Mouse (Mus musculus): ENCODE data around the gene Rad51b.

Rad51b gene

DNA sequence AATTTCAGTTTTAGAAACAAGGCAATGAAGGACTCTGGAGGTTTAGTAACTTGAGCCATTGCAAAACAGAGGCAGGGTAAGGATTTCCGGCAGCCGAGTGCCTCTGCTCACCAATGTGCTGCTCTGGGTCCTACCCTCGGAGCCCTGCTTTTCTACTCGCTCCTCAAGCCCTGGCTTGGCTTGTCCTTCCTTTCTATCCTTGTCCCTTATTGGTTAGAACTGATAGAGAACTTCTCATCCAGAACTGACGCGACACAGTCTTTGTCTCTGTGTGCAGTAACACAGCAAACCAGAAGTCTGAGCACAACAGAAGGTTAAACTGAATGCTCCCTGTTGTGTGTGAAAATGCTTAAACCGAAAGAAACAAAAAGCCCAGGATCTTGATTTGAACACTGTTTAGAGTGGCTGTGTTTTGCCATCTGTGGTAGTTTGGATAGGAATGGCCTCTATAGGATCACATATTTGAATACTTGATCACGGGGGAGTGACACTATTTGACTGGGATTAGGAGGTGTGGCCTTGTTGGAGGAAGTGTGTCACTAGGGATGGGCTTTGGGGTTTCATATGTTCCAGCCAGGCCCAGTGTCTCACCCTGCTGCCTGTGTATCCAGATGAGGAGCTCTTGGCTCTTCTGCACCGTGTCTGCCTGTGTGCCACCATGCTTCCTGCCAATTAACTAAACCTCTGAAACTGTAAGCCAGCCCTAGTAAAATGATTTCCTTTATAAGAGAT, 389.7 kb downstream of the Rad51b start:
- DNase-seq (ENCODE audit: low read depth, low spot score): peak; percentile 10
- no peaks in the 10 kb centered on the region for H3K27me3 ChIP-seq (ENCODE audit: control insufficient read depth, insufficient read depth, low read length, poor library complexity, severe bottlenecking)
- H3K36me3 ChIP-seq (ENCODE audit: control insufficient read depth, insufficient read depth, low read length, poor library complexity, severe bottlenecking): no peaks in the 10 kb centered on the region

- no peak for DNase-seq (ENCODE audit: low read depth, low spot score)
- Histone ChIP-seq H3K27me3 (ENCODE audit: control insufficient read depth, insufficient read depth, low read length, poor library complexity, severe bottlenecking) (no peaks in the 10 kb centered on the region), H3K36me3 (ENCODE audit: control insufficient read depth, insufficient read depth, low read length, poor library complexity, severe bottlenecking) (no peaks in the 10 kb centered on the region)
Measured at GRCm38 (mm10) chr12:79687683-79688386, 390.8 kb downstream of the Rad51b start.

GRCm38 (mm10) chr12:79689299-79689698, 392.2 kb downstream of the Rad51b start:
- H3K27me3 ChIP-seq (ENCODE audit: control insufficient read depth, insufficient read depth, low read length, poor library complexity, severe bottlenecking): no peaks in the 10 kb centered on the region
- no peaks in the 10 kb centered on the region for H3K36me3 ChIP-seq (ENCODE audit: control insufficient read depth, insufficient read depth, low read length, poor library complexity, severe bottlenecking)
- no peak for DNase-seq (ENCODE audit: low read depth, low spot score)

DNA sequence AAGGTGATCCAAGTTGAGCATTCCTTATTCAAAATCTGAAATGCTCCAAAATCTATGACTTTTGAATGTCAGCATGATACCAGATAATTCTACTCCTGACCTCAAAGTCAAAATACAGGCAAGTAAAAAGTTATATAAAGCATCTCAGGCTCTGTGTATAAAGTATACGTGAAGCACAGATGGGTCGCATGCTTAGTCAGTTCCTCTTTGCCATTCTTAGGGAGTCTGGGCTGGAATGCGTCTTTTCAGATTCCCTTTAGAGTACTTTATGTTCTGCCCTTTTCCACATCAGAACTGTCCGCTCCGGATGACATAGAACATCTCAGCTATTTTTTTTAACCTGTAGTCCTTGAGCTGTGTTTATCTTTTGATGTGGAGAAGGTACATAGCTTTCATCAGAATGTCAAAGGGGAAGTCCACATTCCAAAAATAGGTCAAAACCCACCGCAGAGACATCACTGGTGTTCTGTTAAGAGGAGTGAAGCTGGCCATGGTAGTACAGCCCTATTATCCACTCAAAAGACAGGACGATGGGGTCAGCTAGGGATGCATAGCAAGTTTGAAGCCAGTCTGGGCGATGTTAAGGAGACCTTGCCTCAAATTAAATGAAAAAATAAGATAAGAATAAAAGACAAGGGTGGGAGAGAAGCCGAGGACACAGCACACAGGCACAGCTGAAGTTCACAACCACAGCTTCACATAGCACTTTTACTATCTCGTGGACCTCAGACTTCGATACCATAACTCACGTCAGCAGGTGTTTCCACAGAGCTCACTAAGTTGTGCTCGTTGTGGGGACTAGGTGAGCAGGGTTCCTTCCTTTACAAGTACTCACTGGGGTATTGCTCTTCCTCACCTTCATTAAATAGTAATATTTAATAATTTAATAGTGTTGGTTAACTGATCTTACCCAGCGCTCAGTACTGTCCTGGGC, 395.1 kb downstream of the Rad51b start:
- no peaks in the 10 kb centered on the region for H3K27me3 ChIP-seq (ENCODE audit: control insufficient read depth, insufficient read depth, low read length, poor library complexity, severe bottlenecking)
- no peaks in the 10 kb centered on the region for H3K36me3 ChIP-seq (ENCODE audit: control insufficient read depth, insufficient read depth, low read length, poor library complexity, severe bottlenecking)
- DNase-seq (ENCODE audit: low read depth, low spot score): peak; percentile 68

DNA sequence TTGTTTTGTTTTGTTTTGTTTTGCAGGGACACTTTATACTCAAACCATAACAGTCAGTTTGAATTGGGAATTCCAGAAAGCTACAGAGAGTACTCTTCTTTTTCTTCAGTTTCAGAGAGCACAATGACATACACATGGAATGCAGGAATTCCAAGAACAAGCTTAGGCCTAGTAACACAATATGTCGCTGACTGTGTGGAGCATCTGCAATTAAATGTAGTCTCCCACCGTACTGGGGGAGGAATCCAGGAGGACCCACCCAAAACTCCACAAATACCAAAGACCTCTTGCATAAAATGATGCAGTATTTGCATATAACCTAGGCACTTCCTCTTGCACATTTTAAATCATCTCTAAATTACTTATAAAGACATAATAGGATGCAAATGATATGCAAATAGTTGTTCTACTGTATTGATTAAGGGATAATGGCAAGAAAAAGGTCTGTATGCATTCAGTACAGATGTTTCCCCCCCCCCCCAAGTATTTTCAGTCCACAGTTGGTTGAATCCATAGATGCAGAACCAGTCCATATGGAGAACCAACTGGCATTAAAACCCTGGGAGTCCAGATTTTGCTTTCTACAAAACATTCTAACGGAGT, 398.9 kb downstream of the Rad51b start:
- no peak for DNase-seq (ENCODE audit: low read depth, low spot score)
- no peaks in the 10 kb centered on the region for H3K27me3 ChIP-seq (ENCODE audit: control insufficient read depth, insufficient read depth, low read length, poor library complexity, severe bottlenecking)
- no peaks in the 10 kb centered on the region for H3K36me3 ChIP-seq (ENCODE audit: control insufficient read depth, insufficient read depth, low read length, poor library complexity, severe bottlenecking)

- H3K27me3 ChIP-seq (ENCODE audit: control insufficient read depth, insufficient read depth, low read length, poor library complexity, severe bottlenecking): no peaks in the 10 kb centered on the region
- no peak for DNase-seq (ENCODE audit: low read depth, low spot score)
- no peaks in the 10 kb centered on the region for H3K36me3 ChIP-seq (ENCODE audit: control insufficient read depth, insufficient read depth, low read length, poor library complexity, severe bottlenecking)
Measured at GRCm38 (mm10) chr12:79703555-79703954, 406.5 kb downstream of the Rad51b start.

DNA sequence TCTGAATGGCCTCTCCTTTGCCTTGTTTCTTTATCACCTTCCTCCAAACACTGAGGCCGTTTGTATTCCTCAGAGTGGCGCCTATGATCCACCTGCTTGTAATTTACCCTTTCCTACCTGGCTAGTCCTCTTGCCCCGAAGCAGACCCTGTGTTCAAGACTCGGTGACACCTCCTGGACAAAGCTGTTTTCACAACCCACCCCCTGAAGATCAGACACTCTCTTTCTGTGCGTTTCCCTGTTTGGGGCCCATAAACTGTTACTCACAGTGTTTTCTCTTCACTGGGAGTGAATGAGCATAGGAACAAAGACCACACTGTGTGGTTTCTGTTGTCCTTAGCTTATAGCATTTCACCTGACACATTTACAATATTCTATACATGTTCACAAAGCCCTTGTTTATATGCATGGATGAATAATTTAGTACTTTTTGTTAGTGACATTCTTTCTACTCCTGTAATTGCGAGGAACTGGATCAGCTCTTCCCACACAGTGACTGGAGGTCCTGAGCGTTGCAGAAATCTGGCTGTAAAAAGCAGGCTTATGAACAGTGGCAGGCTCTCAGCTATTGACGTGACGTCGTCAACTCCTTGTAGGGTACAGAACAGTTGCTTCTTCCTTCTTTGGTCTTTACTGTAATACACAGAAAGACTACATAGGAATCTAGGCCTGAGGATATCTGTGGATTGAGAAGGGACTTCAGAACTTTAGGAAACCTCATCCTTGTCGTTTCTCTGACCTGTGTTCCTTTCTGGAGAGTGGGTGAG, 408.6 kb downstream of the Rad51b start:
- Histone ChIP-seq H3K27me3 (ENCODE audit: control insufficient read depth, insufficient read depth, low read length, poor library complexity, severe bottlenecking) (no peaks in the 10 kb centered on the region), H3K36me3 (ENCODE audit: control insufficient read depth, insufficient read depth, low read length, poor library complexity, severe bottlenecking) (no peaks in the 10 kb centered on the region)
- DNase-seq (ENCODE audit: low read depth, low spot score): no peak

DNA sequence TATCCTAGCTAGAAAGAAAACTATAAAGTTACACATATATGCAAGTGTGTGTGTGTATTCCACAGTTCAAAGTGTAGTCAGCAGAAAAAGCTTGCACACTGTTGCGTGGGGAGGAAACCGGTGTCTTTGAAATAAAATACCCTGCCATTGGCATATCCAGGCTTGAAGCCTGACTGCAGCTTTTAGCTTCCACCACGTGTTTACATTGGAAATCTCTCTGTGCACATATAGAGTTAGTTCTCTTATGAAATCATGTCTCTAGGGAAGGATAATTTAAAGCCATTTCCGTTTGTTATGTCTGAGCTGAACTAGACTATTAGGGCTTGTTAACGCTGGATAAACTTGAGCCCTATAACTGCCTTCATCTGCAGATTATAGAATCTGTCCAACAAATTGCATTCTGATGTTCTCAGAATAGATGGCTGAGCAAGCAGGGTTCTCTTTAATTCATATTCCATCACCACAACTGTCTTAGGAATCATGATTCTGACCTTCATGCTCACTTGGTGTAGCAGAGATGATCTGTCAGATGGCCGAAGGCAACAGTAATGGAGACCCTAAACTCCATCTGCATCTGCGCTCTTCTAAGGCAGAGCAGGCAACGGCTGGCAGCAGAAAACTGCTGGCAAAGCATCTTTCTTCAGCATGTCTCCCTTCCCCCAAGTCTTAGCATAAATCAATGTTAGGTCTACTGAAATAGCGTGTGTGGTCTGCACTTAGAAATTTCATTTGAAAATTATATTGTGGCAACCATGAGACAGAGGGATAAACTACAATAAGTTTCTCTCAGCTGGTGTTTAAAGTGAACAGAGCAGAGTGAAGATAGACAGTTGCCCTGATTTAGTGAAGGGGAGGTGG, 410.7 kb downstream of the Rad51b start:
- Histone ChIP-seq H3K36me3 (ENCODE audit: control insufficient read depth, insufficient read depth, low read length, poor library complexity, severe bottlenecking) (no peaks in the 10 kb centered on the region), H3K27me3 (ENCODE audit: control insufficient read depth, insufficient read depth, low read length, poor library complexity, severe bottlenecking) (no peaks in the 10 kb centered on the region)
- DNase-seq (ENCODE audit: low read depth, low spot score): no peak

DNA sequence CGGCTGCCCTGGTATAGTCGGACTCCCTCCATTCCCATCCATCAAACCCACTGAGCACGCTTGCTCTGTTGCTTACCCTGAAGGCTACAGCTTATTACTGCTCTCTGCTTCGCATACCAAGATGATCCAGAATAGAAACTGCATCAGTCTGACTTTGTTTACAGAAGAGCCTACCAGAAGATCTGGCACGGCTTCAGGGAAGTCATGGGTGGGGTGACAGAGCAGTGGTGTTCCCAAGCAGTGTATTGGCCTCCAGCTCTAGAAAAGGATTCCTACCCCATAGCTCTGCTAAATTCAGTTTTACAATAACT, 411.3 kb downstream of the Rad51b start:
- Histone ChIP-seq H3K36me3 (ENCODE audit: control insufficient read depth, insufficient read depth, low read length, poor library complexity, severe bottlenecking) (no peaks in the 10 kb centered on the region), H3K27me3 (ENCODE audit: control insufficient read depth, insufficient read depth, low read length, poor library complexity, severe bottlenecking) (no peaks in the 10 kb centered on the region)
- no peak for DNase-seq (ENCODE audit: low read depth, low spot score)

DNA sequence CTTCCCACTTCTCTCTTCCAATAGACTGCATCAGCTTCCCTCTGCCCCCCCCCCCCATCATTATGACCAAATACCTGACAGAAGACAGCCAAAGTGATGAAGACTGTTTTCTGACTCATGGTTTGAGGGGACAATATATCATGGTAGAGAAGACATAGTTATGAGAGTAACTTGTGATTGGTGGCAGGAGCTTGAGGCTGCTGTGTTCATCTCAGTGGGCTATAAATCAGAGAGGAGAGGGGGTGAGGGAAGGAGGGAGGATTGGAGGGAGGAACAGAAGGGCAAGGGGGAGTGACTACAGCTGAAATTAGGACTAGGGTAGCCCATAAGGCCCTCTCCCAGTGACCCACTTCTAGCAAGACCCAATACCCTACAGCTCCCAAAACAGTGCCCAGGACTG, 416.2 kb downstream of the Rad51b start:
- Histone ChIP-seq H3K27me3 (ENCODE audit: control insufficient read depth, insufficient read depth, low read length, poor library complexity, severe bottlenecking) (no peaks in the 10 kb centered on the region), H3K36me3 (ENCODE audit: control insufficient read depth, insufficient read depth, low read length, poor library complexity, severe bottlenecking) (no peaks in the 10 kb centered on the region)
- no peak for DNase-seq (ENCODE audit: low read depth, low spot score)

- Histone ChIP-seq H3K36me3 (ENCODE audit: control insufficient read depth, insufficient read depth, low read length, poor library complexity, severe bottlenecking) (no peaks in the 10 kb centered on the region), H3K27me3 (ENCODE audit: control insufficient read depth, insufficient read depth, low read length, poor library complexity, severe bottlenecking) (no peaks in the 10 kb centered on the region)
- DNase-seq (ENCODE audit: low read depth, low spot score): no peak
Measured at GRCm38 (mm10) chr12:79714484-79714883, 417.4 kb downstream of the Rad51b start.

GRCm38 (mm10) chr12:79715506-79716345, 418.6 kb downstream of the Rad51b start:
- DNase-seq (ENCODE audit: low read depth, low spot score): no peak
- no peaks in the 10 kb centered on the region for H3K27me3 ChIP-seq (ENCODE audit: control insufficient read depth, insufficient read depth, low read length, poor library complexity, severe bottlenecking)
- no peaks in the 10 kb centered on the region for H3K36me3 ChIP-seq (ENCODE audit: control insufficient read depth, insufficient read depth, low read length, poor library complexity, severe bottlenecking)
